Mouse (Mus musculus) CH12.LX (cell line): ENCODE data around the gene Krt4. TPM values are rescaled to one million over a fixed set of nuclear protein-coding genes. Genes with fewer than 3 reads are reported as not detected.

Experiments used
- DNase-seq: peaks from one replicate; pipeline ENCODE4 v3.0.0-alpha.2; 2013; ENCODE audit errors: extremely low read depth
- H3K27ac ChIP-seq: 2 replicates; pipeline ENCODE4 v1.5.1; 2012; ENCODE audit warnings: low read depth, mild to moderate bottlenecking, control low read depth, moderate library complexity; ENCODE audit not compliant: insufficient read depth
- H3K27me3 ChIP-seq: replicated peaks from 2 replicates; pipeline ENCODE3; 2012; ENCODE audit warnings: inconsistent platforms
- H3K36me3 ChIP-seq, 2 experiments: replicated peaks in 1 of 2; 2 replicates each; pipeline versions ENCODE3 to v1.6.1; 2012; ENCODE audit warnings: inconsistent platforms in 1 of 2, low read length in 1 of 2, mild to moderate bottlenecking in 1 of 2, mixed read lengths in 1 of 2, moderate library complexity in 1 of 2; ENCODE audit not compliant: control insufficient read depth in 1 of 2, insufficient read depth in 1 of 2
- H3K4me1 ChIP-seq, 2 experiments: 2 replicates each; pipeline ENCODE4 v1.6.1; 2012; ENCODE audit warnings: inconsistent platforms in 1 of 2, moderate library complexity in 1 of 2; ENCODE audit not compliant: insufficient read depth in 2 of 2, control insufficient read depth in 1 of 2
- H3K4me2 ChIP-seq: 2 replicates; pipeline ENCODE4 v1.6.1; 2012; ENCODE audit warnings: low read depth, mild to moderate bottlenecking, control low read depth; ENCODE audit not compliant: poor library complexity, insufficient read depth, severe bottlenecking
- H3K4me3 ChIP-seq, 3 experiments: fragments of 150-350 bp in 1 of 3; sonication (generic) in 1 of 3; replicated peaks in 1 of 3; 2 replicates each; pipeline versions ENCODE3 to v1.5.1; 2011 to 2012; ENCODE audit warnings: low read depth in 2 of 3, low read length in 2 of 3, mild to moderate bottlenecking in 2 of 3, moderate library complexity in 2 of 3, control low read depth in 1 of 3, improper control_type of control experiment in 1 of 3, inconsistent platforms in 1 of 3, mixed read lengths in 1 of 3; ENCODE audit not compliant: poor library complexity in 1 of 3
- H3K79me2 ChIP-seq: replicated peaks from 2 replicates; pipeline ENCODE4 v1.6.1; 2012; ENCODE audit warnings: mild to moderate bottlenecking, moderate library complexity; ENCODE audit not compliant: control insufficient read depth, poor library complexity, insufficient read depth, severe bottlenecking; ENCODE audit errors: extremely low read depth
- H3K9ac ChIP-seq: 2 replicates; pipeline ENCODE4 v1.6.1; 2012; ENCODE audit warnings: low read depth, mild to moderate bottlenecking, control low read depth, moderate library complexity; ENCODE audit not compliant: insufficient read depth
- H3K9me3 ChIP-seq: replicated peaks from 2 replicates; pipeline ENCODE3; 2012; ENCODE audit warnings: low read length, inconsistent platforms, mixed read lengths
- BHLHE40 ChIP-seq: IDR thresholded peaks from 2 replicates; pipeline ENCODE4 v1.6.1; 2011; ENCODE audit warnings: mild to moderate bottlenecking, low read depth, low read length, improper control_type of control experiment
- CHD1 ChIP-seq: IDR thresholded peaks from 2 replicates; pipeline ENCODE4 v1.6.1; 2012; ENCODE audit warnings: low read depth, low read length, improper control_type of control experiment, inconsistent platforms
- CHD2 ChIP-seq: IDR thresholded peaks from 2 replicates; pipeline ENCODE4 v1.6.1; 2011; ENCODE audit warnings: low read length, improper control_type of control experiment
- CTCF ChIP-seq, 2 experiments: IDR thresholded peaks in 1 of 2; conservative IDR thresholded peaks in 1 of 2; 2 replicates each; pipeline ENCODE4 v1.5.1; 2011 to 2012; ENCODE audit warnings: low read depth in 2 of 2, low read length in 2 of 2, improper control_type of control experiment in 1 of 2, inconsistent platforms in 1 of 2, mild to moderate bottlenecking in 1 of 2, moderate library complexity in 1 of 2
- E2F4 ChIP-seq: IDR thresholded peaks from 2 replicates; pipeline ENCODE4 v1.6.1; 2011; ENCODE audit warnings: low read depth, low read length, improper control_type of control experiment; ENCODE audit not compliant: insufficient replicate concordance
- GABPA ChIP-seq: IDR thresholded peaks from 2 replicates; pipeline ENCODE4 v1.6.1; 2012; ENCODE audit warnings: low read depth, low read length, improper control_type of control experiment, inconsistent platforms; ENCODE audit not compliant: insufficient replicate concordance
- IRF4 ChIP-seq: IDR thresholded peaks from 2 replicates; pipeline ENCODE4 v1.6.1; 2014; ENCODE audit warnings: low read depth, mild to moderate bottlenecking, inconsistent platforms, low read length, improper control_type of control experiment
- JUN ChIP-seq: IDR thresholded peaks from 2 replicates; pipeline ENCODE4 v1.6.1; 2011; ENCODE audit warnings: low read depth, mild to moderate bottlenecking, low read length, improper control_type of control experiment, moderate library complexity; ENCODE audit not compliant: insufficient read depth
- JUND ChIP-seq: conservative IDR thresholded peaks from 2 replicates; pipeline ENCODE4 v1.6.1; 2011; ENCODE audit warnings: low read depth, low read length, improper control_type of control experiment
- MAX ChIP-seq: IDR thresholded peaks from 2 replicates; pipeline ENCODE4 v1.6.1; 2011; ENCODE audit warnings: low read length, improper control_type of control experiment
- MAZ ChIP-seq: IDR thresholded peaks from 2 replicates; pipeline ENCODE4 v1.6.1; 2012; ENCODE audit warnings: low read depth, mild to moderate bottlenecking, inconsistent platforms, low read length, improper control_type of control experiment, moderate library complexity
- MEF2A ChIP-seq: IDR thresholded peaks from 2 replicates; pipeline ENCODE4 v1.6.1; 2014; ENCODE audit warnings: low read depth, mild to moderate bottlenecking, inconsistent platforms, low read length, improper control_type of control experiment, borderline replicate concordance
- MYC ChIP-seq: IDR thresholded peaks from 2 replicates; pipeline ENCODE4 v1.6.1; 2011; ENCODE audit warnings: low read depth, mild to moderate bottlenecking, improper control_type of control experiment, low read length
- SIN3A ChIP-seq: IDR thresholded peaks from 2 replicates; pipeline ENCODE4 v1.6.1; 2012; ENCODE audit warnings: low read length, improper control_type of control experiment, inconsistent platforms
- TCF12 ChIP-seq: IDR thresholded peaks from 2 replicates; pipeline ENCODE4 v1.6.1; 2014; ENCODE audit warnings: low read depth, mild to moderate bottlenecking, inconsistent platforms, low read length, improper control_type of control experiment
- USF1 ChIP-seq: IDR thresholded peaks from 2 replicates; pipeline ENCODE4 v1.6.1; 2014; ENCODE audit warnings: low read depth, mild to moderate bottlenecking, inconsistent platforms, low read length, improper control_type of control experiment
- USF2 ChIP-seq: conservative IDR thresholded peaks from 2 replicates; pipeline ENCODE4 v1.6.1; 2011; ENCODE audit warnings: low read depth, low read length, improper control_type of control experiment
- ZC3H11A ChIP-seq: IDR thresholded peaks from 2 replicates; pipeline ENCODE4 v1.6.1; 2012; ENCODE audit warnings: low read depth, mild to moderate bottlenecking, inconsistent platforms, low read length, improper control_type of control experiment
- ZKSCAN1 ChIP-seq: IDR thresholded peaks from 2 replicates; pipeline ENCODE4 v1.6.1; 2012; ENCODE audit warnings: low read depth, inconsistent platforms, low read length, improper control_type of control experiment, borderline replicate concordance
- ZNF384 ChIP-seq: IDR thresholded peaks from 2 replicates; pipeline ENCODE4 v1.6.1; 2012; ENCODE audit warnings: low read depth, low read length, improper control_type of control experiment, inconsistent platforms
- dilution Hi-C: fragments of 300-500 bp; cut with MboI; formaldehyde crosslinking; loops from 2 replicates; pipeline ENCODE4 v1.14.3; 2020; ENCODE audit warnings: low sequenced_read_pairs; ENCODE audit not compliant: extremely low pct_unique_long_range_greater_than_20kb, extremely low pct_ligation_motif_present
- in situ Hi-C: fragments of 300-500 bp; cut with MboI; formaldehyde crosslinking; loops from 3 replicates; pipeline ENCODE4 v1.14.3; 2019; ENCODE audit warnings: low sequenced_read_pairs, low pct_ligation_motif_present, low pct_unique_long_range_greater_than_20kb, mixed read lengths
- polyA plus RNA-seq: library from polyadenylated mRNA; unstranded; fragments of >175 nt; gene quantifications from 2 replicates; pipeline ENCODE4 v1.2.1, GENCODE M21; 2012; ENCODE audit warnings: low read depth; ENCODE audit not compliant: insufficient read length
- total RNA-seq, 2 experiments: library from RNA; depleted of rRNA; stranded (reverse); fragments of 300-350 nt in 1 of 2; fragments of >200 nt in 1 of 2; gene quantifications; 2 replicates each; pipeline ENCODE4 v1.2.3; 2012 to 2014

Krt4 gene
- total and polyA plus RNA-seq, 3 experiments = not detected

GRCm38 (mm10) chr15:101892820-101893219 lies 31.7 kb downstream of the Krt4 start, which contains the start of gene Krt76:
Gene Krt76, minus strand, starts transcription at chr15:101892920.
- dilution Hi-C loops (no loop called here), in situ Hi-C loops (no loop called here)
- no peak within 1 kb of the TSS for H3K4me3 ChIP-seq
- peaks cover 95% of the 10 kb centered on the region for H3K27me3 ChIP-seq
- no peaks in the 10 kb centered on the region for H3K4me1 ChIP-seq
- no peak within 1 kb of the TSS for H3K9ac ChIP-seq
- DNase-seq = no peak
- H3K27ac ChIP-seq = no peak within 1 kb of the TSS
- no peak for TF ChIP-seq USF1
- no peak for TF ChIP-seq JUN
- no peak for TF ChIP-seq JUND
- no peak for TF ChIP-seq CTCF (conservative IDR thresholded peaks at IDR 0.05 in 1 of 2, IDR thresholded peaks at IDR 0.05 in 1 of 2; ENCODE audit: low read depth in 2 of 2, low read length in 2 of 2)
- no peak for TF ChIP-seq USF2
- no peak for TF ChIP-seq GABPA
- TF ChIP-seq IRF4 = no peak
- no peak for TF ChIP-seq ZKSCAN1
- no peak for TF ChIP-seq E2F4
- TF ChIP-seq, all 38 proteins: peak for 0
- Histone ChIP-seq H3K36me3 (no peaks in the 10 kb centered on the region), H3K79me2 (no peaks in the 10 kb centered on the region), H3K4me2 (no peak within 1 kb of the TSS), H3K9me3 (no peaks in the 10 kb centered on the region)

GRCm38 (mm10) chr15:101879776-101880175 lies 44.8 kb downstream of the Krt4 start:
- dilution Hi-C loops = no loop called here
- TF ChIP-seq IRF4 (no peak), SIN3A (no peak), MAX (no peak), MEF2A (no peak), TCF12 (no peak), ZC3H11A (no peak), JUN (no peak), CHD2 (no peak), E2F4 (no peak), MYC (no peak), CHD1 (no peak), BHLHE40 (no peak), ZKSCAN1 (no peak), MAZ (no peak), ZNF384 (no peak)
- TF ChIP-seq, all 38 proteins: peak for 0
- in situ Hi-C loops = no loop called here

More at GRCm38 (mm10) chr15:101879776-101880175, 44.8 kb downstream of the Krt4 start:
- no peak for DNase-seq
- no peak overlapping the region for H3K9ac ChIP-seq
- H3K27me3 ChIP-seq = peaks cover 91% of the 10 kb centered on the region
- no peaks in the 10 kb centered on the region for H3K9me3 ChIP-seq
- no peaks in the 10 kb centered on the region for H3K4me1 ChIP-seq
- no peaks in the 10 kb centered on the region for H3K79me2 ChIP-seq
- no peak overlapping the region for H3K4me2 ChIP-seq
- no peak overlapping the region for H3K27ac ChIP-seq
- H3K4me3 ChIP-seq = no peak overlapping the region
- H3K36me3 ChIP-seq = no peaks in the 10 kb centered on the region
